Mouse (Mus musculus) T-helper 2 cell (primary cell): Measurements from ENCODE around the gene Elf4.

Experiments used
- in situ Hi-C: fragments of 300-600 bp; cut with MboI, MseI; formaldehyde crosslinking; loops from one replicate; pipeline ENCODE4 v1.15.1; 2025; ENCODE audit warnings: high pct_unique_total_duplicates

Gene Elf4

DNA sequence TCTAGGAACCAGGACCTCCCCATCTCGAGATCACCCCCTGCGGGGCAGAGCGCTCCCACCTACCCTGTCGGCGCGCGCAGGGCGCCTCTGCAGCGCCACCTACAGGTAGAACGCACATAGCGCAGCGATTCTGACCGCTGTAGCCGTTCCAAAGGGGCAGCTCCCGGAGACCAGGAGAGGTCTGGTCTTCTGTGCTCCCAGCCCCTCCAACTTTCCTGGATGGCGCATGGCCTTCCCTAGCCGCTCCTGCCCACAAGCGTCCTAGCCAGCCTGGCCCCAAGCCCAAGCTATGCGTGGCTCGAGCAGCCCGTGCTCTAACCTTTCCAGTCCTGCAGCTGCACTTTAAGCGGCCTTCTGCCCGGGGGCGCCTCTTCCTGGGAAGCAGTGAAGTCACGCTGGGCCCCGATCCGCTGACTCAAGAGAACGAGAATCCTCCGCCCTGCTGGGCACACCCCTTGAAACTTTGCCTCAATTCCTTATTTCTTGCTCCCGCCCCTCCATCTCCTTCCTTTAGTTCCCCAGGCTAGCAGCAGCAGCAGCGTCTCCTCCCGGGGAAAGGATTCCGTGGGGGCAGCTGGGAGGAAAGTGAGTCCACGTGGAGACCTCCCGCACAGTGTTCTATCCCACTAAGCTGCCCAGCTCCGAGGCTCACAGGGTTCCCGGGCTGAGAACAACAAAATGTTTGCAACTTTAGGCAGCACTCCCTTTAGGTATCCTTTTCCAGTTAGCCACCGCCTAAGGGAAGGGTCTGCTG lies at the start of gene Elf4:
Elf4 (minus strand) TSS at position 379 of the 754 bp plus-strand sequence.
- in situ Hi-C loops = loop anchor here (5.0 kb wide), 1 partner anchor 36 kb away; no protein-coding TSS in a partner anchor

DNA sequence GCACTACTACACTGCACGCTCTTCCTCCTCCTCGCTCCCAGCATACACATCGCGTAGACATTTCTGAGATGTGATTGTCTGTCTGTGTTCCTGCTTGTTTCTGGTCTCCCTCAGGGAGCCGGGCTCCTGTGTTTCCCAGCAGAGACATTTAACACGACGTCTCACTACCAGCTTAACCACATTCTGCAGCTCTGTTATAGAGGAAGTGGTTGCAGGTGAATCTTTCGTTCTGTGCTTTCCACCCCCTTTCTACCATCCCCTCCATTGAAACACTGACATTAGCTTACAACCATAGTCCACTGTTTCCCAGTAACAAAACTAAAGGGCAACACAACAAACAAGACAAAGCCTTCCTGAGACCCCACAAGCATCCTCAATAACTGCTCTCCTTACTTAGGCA lies 30.8 kb upstream of the Elf4 start:
- in situ Hi-C loops = no loop called here

DNA sequence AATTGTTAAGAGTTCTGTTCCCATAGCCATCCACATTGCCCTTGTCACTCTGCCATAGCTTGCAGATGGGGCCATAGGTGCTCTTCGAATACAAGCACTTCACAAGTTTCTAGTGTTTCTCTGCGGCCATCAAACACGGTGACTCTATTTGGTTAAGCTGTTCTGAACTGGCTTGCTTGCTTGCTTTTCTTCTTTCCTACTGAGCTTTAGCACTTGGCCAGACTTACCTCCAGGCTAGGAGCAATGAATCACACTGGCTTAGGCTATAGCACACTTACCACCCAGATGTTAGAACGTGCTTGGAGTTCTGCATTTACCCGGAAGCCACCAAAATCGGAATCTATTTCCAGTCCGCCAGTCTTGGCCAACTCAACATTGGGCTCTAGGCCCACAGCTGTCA lies 18.8 kb upstream of the Elf4 start:
- in situ Hi-C loops = no loop called here

DNA sequence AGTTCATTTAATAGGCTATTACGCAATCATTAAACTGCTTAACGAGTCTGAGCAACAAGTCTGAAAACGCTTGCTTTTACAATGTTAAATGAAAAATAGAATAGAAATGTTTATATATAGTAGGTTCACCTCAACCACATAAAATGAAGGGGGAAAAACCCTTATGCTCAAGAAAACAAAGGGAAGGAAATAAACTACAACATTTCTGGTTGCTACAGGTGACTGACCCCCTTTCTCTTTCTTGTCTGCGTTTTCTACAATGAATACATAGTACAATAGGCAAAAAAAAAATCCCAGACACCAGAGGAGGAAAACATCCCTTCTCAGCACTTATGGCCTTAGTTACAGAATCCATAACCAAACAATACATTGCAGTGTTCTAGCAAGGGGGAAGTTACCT lies 18.2 kb upstream of the Elf4 start:
- in situ Hi-C loops = no loop called here

DNA sequence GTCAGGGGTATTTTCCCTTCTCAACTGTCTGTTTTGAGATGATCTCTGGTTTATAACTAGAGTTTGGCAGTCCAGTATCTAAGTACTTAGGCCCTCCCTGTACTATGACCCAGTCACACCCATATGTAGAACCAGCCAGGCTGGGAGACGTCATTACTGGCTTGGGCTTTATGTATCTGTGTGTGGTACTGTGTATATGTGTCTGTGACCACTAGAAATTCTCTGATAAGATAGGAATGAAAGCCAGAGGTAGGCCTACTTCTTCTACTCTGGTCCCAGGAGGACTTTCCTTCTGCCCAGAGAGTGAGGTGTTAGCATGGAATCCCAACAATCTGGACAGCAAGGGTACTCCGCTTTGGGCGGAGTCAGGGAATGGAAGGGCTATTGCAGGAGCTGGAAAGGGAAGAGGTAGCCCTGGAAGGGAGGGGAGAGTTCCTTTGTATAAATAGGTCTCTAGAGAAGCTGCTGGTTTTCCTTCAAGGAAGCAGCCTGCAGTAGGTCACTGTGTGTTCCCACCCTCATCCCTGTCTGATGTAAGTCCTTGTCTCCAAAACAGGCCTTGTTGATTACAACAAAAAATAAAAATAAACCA lies 4.5 kb upstream of the Elf4 start:
- in situ Hi-C loops = no loop called here

DNA sequence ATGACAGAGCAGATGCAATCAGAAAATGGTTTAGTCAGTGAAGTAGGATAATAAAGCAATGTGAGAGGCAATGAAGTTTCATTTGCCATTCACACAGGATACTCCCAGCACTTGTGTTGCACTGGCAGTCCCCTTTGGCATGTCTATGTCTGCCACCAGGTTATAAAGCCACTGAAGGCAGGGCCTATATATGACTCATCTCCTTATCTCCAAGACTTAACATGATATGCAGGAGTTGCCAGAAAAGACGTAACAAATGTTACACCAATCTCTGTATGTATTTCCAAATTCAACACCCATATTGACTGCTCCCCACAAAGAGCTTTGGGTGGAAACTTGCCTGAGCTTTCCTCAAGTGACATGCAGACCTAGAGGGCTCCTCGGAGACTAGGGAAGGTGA lies 3.2 kb upstream of the Elf4 start:
- in situ Hi-C loops = no loop called here

DNA sequence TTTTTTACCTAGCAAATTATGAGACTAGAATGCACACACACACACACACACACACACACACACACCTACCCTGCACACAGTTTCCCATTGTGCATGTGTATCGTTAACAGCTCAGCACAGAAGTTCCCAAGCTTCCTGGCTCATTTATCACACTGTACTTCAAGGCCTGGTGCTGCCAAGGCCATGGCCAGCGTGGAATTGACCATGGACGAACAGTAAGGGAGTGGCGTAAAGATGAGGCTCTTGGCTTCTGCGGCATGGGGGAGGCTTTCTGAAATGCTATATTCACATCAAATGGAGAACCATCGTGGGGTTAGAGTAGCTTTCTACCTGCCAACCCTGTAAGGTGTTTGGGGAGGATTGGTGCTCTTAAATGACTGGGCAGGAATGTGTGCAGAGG lies 1.5 kb upstream of the Elf4 start:
- in situ Hi-C loops = loop anchor here (5.0 kb wide), 1 partner anchor 37 kb away; no protein-coding TSS in a partner anchor

DNA sequence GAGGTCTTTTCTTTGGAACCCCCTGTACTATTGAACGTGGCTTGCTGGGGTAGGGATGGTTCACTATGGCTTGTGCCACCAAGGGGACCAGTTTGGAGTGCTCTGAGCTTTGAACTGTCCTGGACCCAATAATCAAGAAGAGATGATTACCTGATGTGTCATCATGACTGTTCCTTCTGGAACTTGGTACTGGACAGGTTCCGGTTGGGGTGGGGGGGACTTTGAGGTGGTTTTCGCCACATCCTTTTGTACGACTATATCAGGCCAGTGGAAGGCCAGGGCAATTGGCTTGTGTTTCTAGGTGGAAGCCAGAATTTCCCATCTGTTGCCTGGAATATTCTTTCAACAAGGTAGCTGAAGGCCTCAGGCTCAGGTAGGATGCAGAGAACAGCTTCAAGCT lies 704 bp upstream of the Elf4 start:
- in situ Hi-C loops = loop anchor here (5.0 kb wide), 1 partner anchor 36 kb away; no protein-coding TSS in a partner anchor

DNA sequence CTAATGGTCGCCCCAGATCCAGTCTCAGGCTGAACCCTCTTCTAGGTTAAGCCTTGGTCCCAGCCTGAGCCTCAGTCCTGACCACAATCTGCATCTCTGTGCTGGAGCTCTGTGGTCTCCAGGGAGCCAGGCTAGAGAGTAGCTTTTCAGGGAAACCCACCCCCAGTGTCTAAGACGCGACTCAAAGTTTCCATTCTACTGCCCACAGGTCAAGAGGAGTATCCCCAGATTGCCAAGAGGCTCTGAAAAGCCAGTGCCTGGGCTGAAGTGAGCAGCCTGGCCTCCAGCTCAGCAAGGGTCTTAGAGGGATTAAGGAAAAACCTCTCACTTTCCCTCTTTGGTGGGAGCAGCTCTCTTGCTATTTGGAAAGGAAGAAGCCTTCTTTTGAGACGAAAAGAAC lies 635 bp downstream of the Elf4 start:
- in situ Hi-C loops = loop anchor here (5.0 kb wide), 1 partner anchor 35 kb away; no protein-coding TSS in a partner anchor

DNA sequence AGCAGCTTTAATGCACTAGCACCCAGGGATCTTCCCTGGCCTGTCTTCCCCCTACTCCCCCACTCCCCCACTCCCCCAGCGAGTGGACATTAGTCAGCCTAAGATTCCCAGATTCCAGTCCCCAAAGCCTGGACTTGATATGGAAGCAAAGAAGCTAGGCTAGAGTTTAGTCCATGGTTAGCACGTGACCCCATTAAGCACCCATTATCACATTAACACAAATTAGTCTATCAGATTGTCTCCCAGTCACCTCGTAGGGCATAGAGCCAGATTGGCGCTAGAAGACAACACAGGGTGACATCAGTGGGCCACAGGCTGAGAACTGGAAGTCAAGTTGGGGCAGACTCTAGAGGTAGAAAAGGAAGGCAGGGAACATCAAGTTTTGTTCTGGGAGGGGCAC lies 1.9 kb downstream of the Elf4 start:
- in situ Hi-C loops = loop anchor here (5.0 kb wide), 1 partner anchor 34 kb away; no protein-coding TSS in a partner anchor

DNA sequence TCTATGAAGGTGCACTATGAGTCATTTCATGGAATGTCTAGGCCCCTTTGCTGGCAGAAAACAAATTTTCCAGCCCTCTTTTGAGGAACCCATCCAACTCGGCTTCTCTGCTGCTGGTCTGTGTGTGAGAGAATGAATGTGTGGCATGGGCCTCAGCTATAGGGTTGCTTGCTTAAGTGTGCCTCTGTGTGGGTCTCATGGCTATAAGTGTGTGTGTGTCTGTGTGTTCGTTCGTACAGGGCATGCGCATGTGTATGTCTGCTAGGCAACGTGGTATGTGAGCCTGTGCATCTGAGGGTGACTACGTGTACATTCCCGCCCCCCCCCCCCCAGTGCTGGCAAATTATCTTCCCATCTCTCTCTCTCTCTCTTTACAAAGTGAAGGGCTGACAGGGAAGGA lies 2.4 kb downstream of the Elf4 start:
- in situ Hi-C loops = loop anchor here (5.0 kb wide), 1 partner anchor 33 kb away; no protein-coding TSS in a partner anchor

DNA sequence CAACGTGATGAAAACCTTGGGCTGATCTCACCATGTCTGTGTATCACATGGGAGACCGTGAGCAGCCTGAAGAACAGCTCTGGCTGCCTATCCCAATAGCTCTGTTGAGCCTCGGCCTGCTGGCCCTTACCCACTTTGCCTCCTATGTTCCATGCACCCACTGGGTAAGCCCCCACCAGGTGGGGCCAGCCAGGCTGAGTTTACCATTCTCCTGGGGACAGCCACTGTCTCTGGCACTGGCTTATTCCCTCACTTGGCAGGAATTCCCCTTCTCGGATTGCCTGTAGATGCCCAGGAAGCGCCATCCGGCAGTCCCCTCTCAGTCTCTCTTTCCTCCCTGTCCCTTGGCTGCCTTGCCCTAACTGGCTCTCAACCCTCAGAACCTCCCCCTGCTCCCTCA lies 6.0 kb downstream of the Elf4 start:
- in situ Hi-C loops = no loop called here

DNA sequence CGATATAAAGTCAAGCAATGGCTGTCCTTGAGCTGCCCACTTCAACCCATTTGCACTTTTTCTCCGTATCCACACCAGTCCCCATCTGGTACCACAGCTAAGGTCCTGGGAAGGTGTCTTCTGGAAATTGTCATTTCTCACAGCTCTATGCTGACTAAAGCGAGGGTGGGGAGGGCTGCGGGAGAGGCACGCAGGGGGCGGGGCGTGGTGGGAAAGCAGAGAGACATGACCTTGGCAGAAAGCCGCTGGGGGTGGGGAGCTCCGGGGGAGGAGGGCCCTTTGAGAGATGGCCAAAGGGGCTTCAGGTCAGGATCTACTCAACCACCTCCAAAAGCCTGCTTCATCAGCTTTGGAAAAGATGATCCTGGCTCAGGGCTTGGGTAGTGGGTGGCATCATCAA lies 7.9 kb downstream of the Elf4 start:
- in situ Hi-C loops = no loop called here

DNA sequence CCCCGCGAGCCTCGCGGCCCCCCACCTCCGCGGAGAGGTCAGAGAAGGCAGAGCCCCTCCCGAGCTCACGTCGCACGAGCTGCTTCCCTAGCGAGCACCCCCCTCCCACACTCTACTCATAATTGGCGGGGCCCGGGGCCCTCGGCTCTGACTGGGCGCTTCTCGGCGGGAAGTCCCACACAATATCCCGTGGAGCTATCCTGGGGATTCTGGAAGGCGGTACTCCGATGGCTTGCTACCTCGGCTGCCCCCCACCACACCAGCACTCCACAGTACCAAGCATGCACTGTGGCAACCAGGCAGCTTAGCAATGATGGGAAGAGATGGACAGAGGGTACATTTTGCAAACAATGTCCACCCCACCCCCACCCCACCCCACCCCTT lies 8.4 kb downstream of the Elf4 start:
- in situ Hi-C loops = no loop called here

DNA sequence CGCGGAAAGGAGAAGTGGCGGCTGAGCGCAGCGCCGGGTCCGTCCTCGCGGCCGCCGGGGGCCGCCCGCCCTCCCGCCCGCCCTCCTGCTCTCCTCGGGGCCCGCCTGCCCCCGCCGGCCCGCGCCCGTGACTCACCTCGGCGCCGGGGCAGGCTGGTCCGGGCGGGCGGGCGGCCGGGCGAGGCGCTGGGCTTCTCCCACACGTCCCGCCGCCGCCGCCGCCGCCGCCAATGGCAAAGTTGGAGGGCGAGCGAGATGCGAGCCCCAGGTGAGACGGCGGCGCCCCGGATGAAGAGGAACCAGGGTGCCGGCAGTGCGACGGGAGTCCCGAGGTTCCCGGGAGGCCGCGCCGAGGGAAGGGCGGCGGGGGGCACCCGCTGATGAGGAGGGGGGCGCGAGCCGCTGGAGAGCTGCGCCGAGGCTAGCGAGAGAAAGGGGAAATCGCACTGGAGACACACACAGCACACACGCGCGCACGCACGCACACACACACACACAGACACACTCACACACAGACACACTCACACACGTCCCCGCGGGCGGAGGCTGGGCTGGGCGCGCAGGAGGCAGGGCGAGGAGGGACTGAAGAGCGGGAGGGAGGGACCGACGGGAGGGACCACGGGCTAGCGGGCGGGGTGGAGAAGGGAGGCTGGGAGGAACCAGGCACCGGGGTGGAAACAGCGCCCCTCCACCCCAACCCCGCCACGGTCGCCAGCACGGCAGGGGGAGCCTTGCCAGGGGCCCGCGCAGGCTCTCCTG lies 9.0 kb downstream of the Elf4 start:
- in situ Hi-C loops = no loop called here

DNA sequence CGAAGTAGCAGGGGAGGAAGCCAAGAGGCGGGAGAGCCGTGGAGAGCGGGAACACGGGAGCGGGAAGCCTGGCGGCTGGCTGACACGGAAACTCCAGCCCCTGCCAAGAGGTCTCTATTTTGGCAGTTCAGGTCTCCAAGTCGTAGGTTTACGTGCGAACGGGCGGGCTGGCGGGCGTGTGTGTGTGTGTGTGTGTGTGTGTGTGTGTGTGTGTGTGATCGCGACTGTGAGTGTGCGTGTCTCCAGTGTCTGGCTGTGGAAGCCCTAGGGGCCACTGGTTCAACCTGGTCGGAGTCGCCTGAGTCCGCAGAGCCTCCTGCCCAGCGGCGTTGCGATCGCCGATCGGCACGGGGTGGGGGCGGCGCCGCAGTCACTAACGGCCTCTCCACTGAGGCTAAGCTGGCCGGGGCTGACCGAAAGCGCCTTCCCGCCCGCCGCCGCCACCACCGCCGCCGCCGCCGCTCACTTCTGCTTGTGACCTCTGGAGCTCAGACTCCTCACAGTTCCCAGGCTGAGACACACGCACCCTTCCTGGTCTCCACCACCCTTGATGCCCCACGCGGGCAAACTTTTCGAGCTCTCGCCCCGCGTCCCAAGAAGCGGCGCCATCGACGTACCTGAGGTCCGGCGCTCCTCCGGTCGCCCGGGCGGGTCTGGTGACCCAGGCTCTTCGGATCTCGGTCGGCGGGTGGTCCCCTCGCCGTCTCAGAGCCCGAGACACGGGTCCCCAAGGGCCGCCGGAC lies 9.8 kb downstream of the Elf4 start:
- in situ Hi-C loops = no loop called here

DNA sequence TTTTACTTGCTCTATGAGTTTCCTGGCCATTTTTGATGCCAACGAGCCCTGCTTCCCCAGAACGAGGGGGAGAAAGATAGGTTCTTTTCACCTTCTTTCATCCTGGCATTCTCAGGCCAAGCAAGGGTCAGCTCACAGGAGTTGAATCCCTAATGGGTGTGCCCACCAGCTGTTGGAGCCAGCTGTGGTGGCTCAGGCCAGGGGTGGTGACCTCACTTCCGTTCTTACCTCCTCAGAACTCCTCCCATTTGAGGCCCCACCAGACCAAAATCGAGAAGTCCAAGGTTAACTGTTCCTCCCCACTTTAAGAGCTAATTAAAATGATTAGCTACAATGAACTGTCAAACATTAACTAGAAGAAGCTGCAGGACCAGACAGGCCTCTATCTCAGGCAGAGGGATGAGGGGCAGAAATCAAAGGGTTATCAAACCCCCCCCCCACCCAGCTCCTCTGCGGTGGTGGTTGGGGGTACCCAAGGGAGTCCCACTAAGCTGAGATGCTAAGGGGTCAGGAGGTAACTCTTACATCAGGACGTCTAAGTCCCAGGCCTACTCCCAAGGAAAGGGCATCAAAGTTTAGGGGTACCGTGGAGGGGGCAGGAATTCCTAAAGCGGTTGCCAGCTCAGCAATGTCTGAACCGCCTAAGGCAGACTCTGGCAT lies 10.6 kb downstream of the Elf4 start:
- in situ Hi-C loops = no loop called here

DNA sequence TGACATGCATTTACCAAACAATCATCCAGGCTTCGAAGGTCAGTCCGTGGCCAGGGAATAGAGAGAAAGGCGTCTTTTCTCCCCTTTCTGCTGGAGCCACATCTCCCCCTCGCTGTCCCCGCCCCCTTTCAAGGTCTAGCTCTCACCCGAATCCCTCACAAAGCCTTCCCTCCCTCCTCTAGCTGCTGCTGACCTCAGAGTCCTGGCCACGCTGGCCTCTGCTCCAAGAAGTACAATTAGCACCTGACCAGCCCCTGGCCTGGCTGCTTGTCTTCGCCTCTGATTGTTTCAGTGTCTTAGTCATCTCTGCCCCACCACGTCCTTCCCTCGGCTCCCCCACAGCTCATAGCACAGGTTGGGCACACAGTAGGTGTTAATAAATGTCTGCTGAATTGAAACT lies 13.3 kb downstream of the Elf4 start:
- in situ Hi-C loops = no loop called here

DNA sequence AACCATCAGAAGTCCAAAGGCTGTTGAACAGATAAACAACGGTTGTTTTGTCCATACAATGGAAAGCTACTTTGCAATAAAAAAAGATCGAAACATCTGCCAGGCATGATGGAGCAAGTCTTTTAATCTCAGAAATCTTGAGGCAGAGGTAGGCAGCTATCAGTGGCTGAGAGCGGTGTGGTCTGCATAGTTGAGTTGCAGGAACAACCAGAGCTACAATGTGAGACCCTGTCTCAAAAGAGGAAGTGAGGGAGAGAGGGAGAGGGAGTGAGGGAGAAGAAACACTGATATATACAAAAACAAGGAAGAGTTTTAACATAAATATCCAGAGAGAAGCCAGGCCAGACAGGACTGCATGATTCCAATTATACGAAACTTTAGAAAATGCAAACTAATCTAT lies 18.3 kb downstream of the Elf4 start:
- in situ Hi-C loops = no loop called here

DNA sequence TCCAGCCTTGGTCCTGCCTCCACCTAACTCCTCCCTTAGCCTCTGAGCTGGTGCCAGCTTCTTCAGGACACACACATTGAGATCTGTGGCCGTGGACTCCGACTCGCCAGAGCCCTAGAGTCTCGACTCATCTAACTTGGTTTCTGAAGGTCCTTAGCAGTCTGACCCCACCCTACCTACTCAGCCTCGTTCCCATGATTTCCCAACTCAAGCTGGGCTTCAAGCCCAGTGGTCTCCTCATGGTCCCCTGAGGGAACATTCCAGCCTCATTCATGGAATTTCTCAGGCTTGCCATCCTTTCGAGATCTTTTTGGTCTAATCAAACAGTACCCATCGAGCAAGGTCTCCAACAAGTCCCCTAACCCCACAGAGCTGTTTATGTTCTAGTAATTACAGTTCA lies 21.0 kb downstream of the Elf4 start:
- in situ Hi-C loops = no loop called here

DNA sequence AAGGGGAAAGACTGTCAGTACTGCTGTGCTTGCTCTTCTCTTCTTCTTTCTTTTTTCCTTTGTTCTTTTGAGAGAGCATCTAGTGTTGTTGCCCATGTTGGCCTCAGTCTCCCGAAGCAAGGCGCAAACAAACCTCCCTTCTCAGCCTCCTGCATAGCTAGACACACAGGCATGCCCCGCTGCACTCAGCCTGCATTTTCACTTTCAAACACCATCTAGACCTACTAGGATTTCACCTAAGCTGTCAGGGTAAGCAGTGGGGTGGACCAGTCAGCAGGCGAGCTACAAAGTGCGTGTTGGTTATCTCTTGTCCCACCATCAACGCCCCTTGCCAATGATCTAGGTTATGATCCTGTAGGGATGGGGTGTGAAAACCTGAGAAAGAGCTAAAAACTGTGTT lies 21.4 kb downstream of the Elf4 start:
- in situ Hi-C loops = no loop called here
